Mouse (Mus musculus) G1E (cell line): ENCODE measurements at regions not wholly inside any gene's neighbourhood (a gene's known extent, or its start where the extent isn't known, plus 50 kb on each side); places are given as distances from the start of the nearest gene placed in this dataset.

Experiments used
- CTCF ChIP-seq: IDR thresholded peaks from 2 replicates; pipeline ENCODE4 v1.5.1; 2012; ENCODE audit warnings: low read depth, low read length, inconsistent platforms, mixed read lengths
- TAL1 ChIP-seq: conservative IDR thresholded peaks from 2 replicates; pipeline ENCODE4 v1.6.1; 2012; ENCODE audit warnings: low read depth, low read length, inconsistent platforms, mixed read lengths

DNA sequence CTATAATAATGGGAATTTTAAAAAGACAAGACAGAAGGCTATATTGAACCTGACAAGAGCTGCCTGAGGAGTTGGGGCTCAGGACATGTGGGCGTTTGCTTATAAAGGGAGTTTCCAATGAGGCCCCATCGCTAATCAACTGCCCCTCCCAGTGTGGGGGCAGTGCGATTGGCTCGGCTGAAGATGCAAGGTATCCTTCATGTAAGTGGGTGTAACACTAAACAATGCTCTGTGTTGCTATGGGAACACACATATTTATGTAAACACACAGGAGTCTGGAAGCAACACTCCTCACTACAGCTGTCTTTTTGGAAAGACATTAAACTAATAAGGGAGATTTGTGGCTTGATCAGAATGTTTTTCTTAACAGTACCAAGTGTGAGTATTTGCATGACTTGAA is 60.3 kb upstream of the Sv2b start:
- TF ChIP-seq CTCF, result no peak
- no peak for TF ChIP-seq TAL1
